Mouse (Mus musculus) kidney, adult 2 months (tissue): Measurements from ENCODE around the gene Slc52a3.
"Not testable (repeated sequence)": the region's sequence is repeated elsewhere in the genome, so short reads cannot be mapped to it uniquely, and the experiment has no call there.

Experiments used
- CTCF ChIP-seq: fragments of 200-500 bp; conservative IDR thresholded peaks from 2 replicates; pipeline ENCODE4 v1.5.1; 2011; ENCODE audit warnings: low read depth, mild to moderate bottlenecking, control low read depth, low read length, moderate library complexity, mixed read lengths; ENCODE audit not compliant: insufficient read depth, insufficient read length
- POLR2A ChIP-seq: fragments of 200-500 bp; IDR thresholded peaks from one replicate; pipeline ENCODE4 v1.6.1; 2011; ENCODE audit warnings: low read depth, low read length, control low read depth

GRCm38 (mm10) chr2:151997190-151997575 lies 872 bp downstream of the Slc52a3 start:
- not testable (repeated sequence) for TF ChIP-seq CTCF, POLR2A
